Mouse (Mus musculus) central nervous system, embryonic 14 days (tissue): ENCODE measurements around the gene Map3k21. TPM values are rescaled to one million over a fixed set of nuclear protein-coding genes. Genes with fewer than 3 reads are reported as not detected.

Source experiments
- polyA plus RNA-seq: library from polyadenylated mRNA; depleted of rRNA; stranded (reverse); fragments of >200 nt; gene quantifications from 2 replicates; pipeline ENCODE4 v1.2.3, GENCODE M21; 2012; rRNA removed

The Map3k21 gene
- polyA plus RNA-seq = 0.49 and 0.68 TPM in 2 replicates

GRCm38 (mm10) chr8:125910365-125911228 is at the start of gene Map3k21:
Map3k21 (plus strand) TSS chr8:125910450.

GRCm38 (mm10) chr8:125897868-125898788 is 12.1 kb upstream of the Map3k21 start, which contains the start of gene Pcnx2:
Pcnx2 (minus strand) TSS chr8:125898317.

GRCm38 (mm10) chr8:125995101-125995986 is 85.1 kb downstream of the Map3k21 start, which contains the start of gene Kcnk1:
Kcnk1 (plus strand) TSS chr8:125995170.

Other genes with a start within 250 kb of the Map3k21 start
- 4.2 and 4.4 TPM in 2 replicates for gene Map10, start 240.6 kb upstream of the Map3k21 start, polyA plus RNA-seq
- gene Ntpcr, start 180.5 kb upstream of the Map3k21 start, polyA plus RNA-seq = 29.5 and 30.1 TPM in 2 replicates
- gene Pcnx2, start 12.1 kb upstream of the Map3k21 start, polyA plus RNA-seq = 9.5 and 9.8 TPM in 2 replicates
- gene Kcnk1, start 84.7 kb downstream of the Map3k21 start, polyA plus RNA-seq = 7.4 and 11.6 TPM in 2 replicates